Mouse (Mus musculus): ENCODE measurements at regions not wholly inside any gene's neighbourhood (a gene's known extent, or its start where the extent isn't known, plus 50 kb on each side); places are given as distances from the start of the nearest gene placed in this dataset.

DNA sequence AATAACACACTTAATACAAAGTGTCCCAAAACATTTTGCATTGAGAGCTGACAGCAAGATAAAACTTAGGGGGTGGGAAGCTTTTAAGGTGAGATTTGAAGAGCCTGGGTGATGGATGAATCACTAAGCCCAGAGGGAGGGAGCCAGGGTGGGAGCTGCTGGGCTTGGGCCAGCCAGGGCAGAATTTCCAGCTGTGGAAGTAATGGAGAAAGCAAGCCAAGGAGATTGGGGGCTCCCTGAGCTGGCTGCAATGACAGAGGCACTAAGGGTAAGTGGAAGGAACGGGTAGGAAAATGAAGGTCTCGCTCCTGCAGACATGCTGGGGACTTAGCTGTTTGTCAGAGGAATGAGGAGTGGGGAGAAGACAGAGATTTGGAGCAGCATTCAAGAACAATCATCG is 81.2 kb downstream of the Cdca7 start:
- Histone ChIP-seq H3K9ac (ENCODE audit: insufficient read depth, low read depth, low read length, poor library complexity, severe bottlenecking) (no peak overlapping the region), H3K4me1 (ENCODE audit: control insufficient read depth in 2 of 2, insufficient read depth in 2 of 2, low read length in 2 of 2, poor library complexity in 1 of 2) (no peaks in the 10 kb centered on the region), H3K9me3 (ENCODE audit: control insufficient read depth, insufficient read depth, low read depth, low read length) (no peaks in the 10 kb centered on the region), H3K4me3 (ENCODE audit: insufficient read depth in 1 of 2, low read depth in 1 of 2, low read length in 2 of 2, poor library complexity in 1 of 2, severe bottlenecking in 1 of 2) (no peak overlapping the region), H3K27ac (ENCODE audit: insufficient read depth, low read depth, low read length, poor library complexity, severe bottlenecking) (no peak overlapping the region), H3K36me3 (ENCODE audit: control insufficient read depth, insufficient read depth, low read length, poor library complexity, severe bottlenecking) (no peaks in the 10 kb centered on the region)
- DNase-seq (ENCODE audit: low read depth, low spot score): no peak
- in situ Hi-C loops (cut with MboI; ENCODE audit: low sequenced_read_pairs in 2 of 2, unreplicated experiment in 2 of 2): no loop called here
- TF ChIP-seq MAFK (IDR thresholded peaks at IDR 0.05; ENCODE audit: insufficient read depth, low read depth, low read length) (no peak), CHD2 (IDR thresholded peaks at IDR 0.05; ENCODE audit: low read depth, low read length) (no peak)

GRCm38 (mm10) chr2:72557565-72558260 is 81.8 kb downstream of the Cdca7 start:
- H3K27ac ChIP-seq (ENCODE audit: insufficient read depth, low read depth, low read length, poor library complexity, severe bottlenecking): no peak overlapping the region
- H3K4me3 ChIP-seq (ENCODE audit: insufficient read depth in 1 of 2, low read depth in 1 of 2, low read length in 2 of 2, poor library complexity in 1 of 2, severe bottlenecking in 1 of 2): no peak overlapping the region
- in situ Hi-C loops (cut with MboI; ENCODE audit: low sequenced_read_pairs in 2 of 2, unreplicated experiment in 2 of 2): no loop called here
- H3K9ac ChIP-seq (ENCODE audit: insufficient read depth, low read depth, low read length, poor library complexity, severe bottlenecking): no peak overlapping the region
- no peak for DNase-seq (ENCODE audit: low read depth, low spot score)
- H3K4me1 ChIP-seq (ENCODE audit: control insufficient read depth in 2 of 2, insufficient read depth in 2 of 2, low read length in 2 of 2, poor library complexity in 1 of 2): no peaks in the 10 kb centered on the region
- H3K36me3 ChIP-seq (ENCODE audit: control insufficient read depth, insufficient read depth, low read length, poor library complexity, severe bottlenecking): no peaks in the 10 kb centered on the region
- H3K9me3 ChIP-seq (ENCODE audit: control insufficient read depth, insufficient read depth, low read depth, low read length): no peaks in the 10 kb centered on the region
- TF ChIP-seq MAFK (IDR thresholded peaks at IDR 0.05; ENCODE audit: insufficient read depth, low read depth, low read length) (no peak), CHD2 (IDR thresholded peaks at IDR 0.05; ENCODE audit: low read depth, low read length) (no peak), HCFC1 (IDR thresholded peaks at IDR 0.05; ENCODE audit: borderline replicate concordance, insufficient read depth, low read length) (no peak), ZNF384 (IDR thresholded peaks at IDR 0.05; ENCODE audit: low read depth, low read length) (no peak), ZC3H11A (IDR thresholded peaks at IDR 0.05; ENCODE audit: borderline replicate concordance, low read depth, low read length) (no peak)

GRCm38 (mm10) chr2:72561383-72561782 is 85.4 kb downstream of the Cdca7 start:
- H3K4me1 ChIP-seq (ENCODE audit: control insufficient read depth in 2 of 2, insufficient read depth in 2 of 2, low read length in 2 of 2, poor library complexity in 1 of 2): no peaks in the 10 kb centered on the region
- DNase-seq (ENCODE audit: low read depth, low spot score): no peak

GRCm38 (mm10) chr2:72578322-72578721 is 102.4 kb downstream of the Cdca7 start:
- H3K9ac ChIP-seq (ENCODE audit: insufficient read depth, low read depth, low read length, poor library complexity, severe bottlenecking): no peak overlapping the region
- no peak for DNase-seq (ENCODE audit: low read depth, low spot score)
- H3K27ac ChIP-seq (ENCODE audit: insufficient read depth, low read depth, low read length, poor library complexity, severe bottlenecking): no peak overlapping the region
- H3K4me1 ChIP-seq (ENCODE audit: control insufficient read depth in 2 of 2, insufficient read depth in 2 of 2, low read length in 2 of 2, poor library complexity in 1 of 2): no peaks in the 10 kb centered on the region
- in situ Hi-C loops (cut with MboI; ENCODE audit: low sequenced_read_pairs in 2 of 2, unreplicated experiment in 2 of 2): no loop called here
- no peak for TF ChIP-seq HCFC1 (IDR thresholded peaks at IDR 0.05; ENCODE audit: borderline replicate concordance, insufficient read depth, low read length)
- no peak for TF ChIP-seq ZNF384 (IDR thresholded peaks at IDR 0.05; ENCODE audit: low read depth, low read length)
- no peak for TF ChIP-seq MAFK (IDR thresholded peaks at IDR 0.05; ENCODE audit: insufficient read depth, low read depth, low read length)
- TF ChIP-seq CHD2 (IDR thresholded peaks at IDR 0.05; ENCODE audit: low read depth, low read length): no peak
- no peak for TF ChIP-seq ZC3H11A (IDR thresholded peaks at IDR 0.05; ENCODE audit: borderline replicate concordance, low read depth, low read length)
- no peaks in the 10 kb centered on the region for H3K9me3 ChIP-seq (ENCODE audit: control insufficient read depth, insufficient read depth, low read depth, low read length)
- no peak overlapping the region for H3K4me3 ChIP-seq (ENCODE audit: insufficient read depth in 1 of 2, low read depth in 1 of 2, low read length in 2 of 2, poor library complexity in 1 of 2, severe bottlenecking in 1 of 2)
- H3K36me3 ChIP-seq (ENCODE audit: control insufficient read depth, insufficient read depth, low read length, poor library complexity, severe bottlenecking): no peaks in the 10 kb centered on the region

More at GRCm38 (mm10) chr2:72561383-72561782, 85.4 kb downstream of the Cdca7 start:
- Histone ChIP-seq H3K4me3 (ENCODE audit: insufficient read depth in 1 of 2, low read depth in 1 of 2, low read length in 2 of 2, poor library complexity in 1 of 2, severe bottlenecking in 1 of 2) (no peak overlapping the region), H3K9me3 (ENCODE audit: control insufficient read depth, insufficient read depth, low read depth, low read length) (no peaks in the 10 kb centered on the region), H3K9ac (ENCODE audit: insufficient read depth, low read depth, low read length, poor library complexity, severe bottlenecking) (no peak overlapping the region), H3K27ac (ENCODE audit: insufficient read depth, low read depth, low read length, poor library complexity, severe bottlenecking) (no peak overlapping the region), H3K36me3 (ENCODE audit: control insufficient read depth, insufficient read depth, low read length, poor library complexity, severe bottlenecking) (no peaks in the 10 kb centered on the region)
- in situ Hi-C loops (cut with MboI; ENCODE audit: low sequenced_read_pairs in 2 of 2, unreplicated experiment in 2 of 2): no loop called here
- TF ChIP-seq HCFC1 (IDR thresholded peaks at IDR 0.05; ENCODE audit: borderline replicate concordance, insufficient read depth, low read length): no peak
- no peak for TF ChIP-seq MAFK (IDR thresholded peaks at IDR 0.05; ENCODE audit: insufficient read depth, low read depth, low read length)
- no peak for TF ChIP-seq ZNF384 (IDR thresholded peaks at IDR 0.05; ENCODE audit: low read depth, low read length)
- no peak for TF ChIP-seq CHD2 (IDR thresholded peaks at IDR 0.05; ENCODE audit: low read depth, low read length)
- no peak for TF ChIP-seq ZC3H11A (IDR thresholded peaks at IDR 0.05; ENCODE audit: borderline replicate concordance, low read depth, low read length)

DNA sequence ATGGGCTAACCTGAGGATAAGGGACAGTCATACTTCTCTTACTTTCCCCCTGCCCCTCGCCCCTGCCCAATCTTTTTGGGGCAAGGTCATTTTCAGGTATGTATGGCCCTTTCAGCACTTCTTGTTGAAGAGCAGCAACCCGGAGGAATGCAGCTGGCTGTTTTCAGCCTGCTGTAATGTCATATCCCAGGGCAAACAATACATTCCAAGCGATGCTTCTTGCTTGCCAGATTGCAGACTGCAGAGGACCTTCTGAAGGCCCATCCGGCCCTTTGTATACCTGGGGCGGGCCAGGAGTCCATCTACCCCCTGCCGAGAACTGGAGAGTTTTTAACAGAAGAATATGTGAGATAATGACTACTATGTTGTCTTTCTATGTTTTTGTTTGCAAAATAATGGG is 105.2 kb downstream of the Cdca7 start:
- in situ Hi-C loops (cut with MboI; ENCODE audit: low sequenced_read_pairs in 2 of 2, unreplicated experiment in 2 of 2): no loop called here
- Histone ChIP-seq H3K4me1 (ENCODE audit: control insufficient read depth in 2 of 2, insufficient read depth in 2 of 2, low read length in 2 of 2, poor library complexity in 1 of 2) (no peaks in the 10 kb centered on the region), H3K9ac (ENCODE audit: insufficient read depth, low read depth, low read length, poor library complexity, severe bottlenecking) (no peak overlapping the region), H3K36me3 (ENCODE audit: control insufficient read depth, insufficient read depth, low read length, poor library complexity, severe bottlenecking) (no peaks in the 10 kb centered on the region), H3K27ac (ENCODE audit: insufficient read depth, low read depth, low read length, poor library complexity, severe bottlenecking) (no peak overlapping the region), H3K4me3 (ENCODE audit: insufficient read depth in 1 of 2, low read depth in 1 of 2, low read length in 2 of 2, poor library complexity in 1 of 2, severe bottlenecking in 1 of 2) (no peak overlapping the region), H3K9me3 (ENCODE audit: control insufficient read depth, insufficient read depth, low read depth, low read length) (no peaks in the 10 kb centered on the region)
- DNase-seq (ENCODE audit: low read depth, low spot score): peak; percentile 20
- no peak for TF ChIP-seq MAFK (IDR thresholded peaks at IDR 0.05; ENCODE audit: insufficient read depth, low read depth, low read length)
- no peak for TF ChIP-seq CHD2 (IDR thresholded peaks at IDR 0.05; ENCODE audit: low read depth, low read length)
